Mouse (Mus musculus): Measurements from ENCODE around the gene Vmn2r65. TPM values are rescaled to one million over a fixed set of nuclear protein-coding genes. Genes with fewer than 3 reads are reported as not detected.

Gene Vmn2r65
- polyA plus RNA-seq (2015; fragmentation: Nextera tagmentation; extraction: Ambion mirVana), result not detected in 2 replicates

GRCm38 (mm10) chr7:84964015-84964414, at the start of gene Vmn2r65:
Gene Vmn2r65, minus strand, starts transcription at chr7:84964115.

GRCm38 (mm10) chr7:85012168-85012567, 48.3 kb upstream of the Vmn2r65 start, which contains the start of gene Vmn2r66:
Gene Vmn2r66, minus strand, starts transcription at chr7:85012268.

Other genes with a start within 250 kb of the Vmn2r65 start
- not detected in 2 replicates for gene Olfr291, start 110.6 kb downstream of the Vmn2r65 start, polyA plus RNA-seq (2015; fragmentation: Nextera tagmentation; extraction: Ambion mirVana)
- gene Vmn2r66, start 48.2 kb upstream of the Vmn2r65 start, polyA plus RNA-seq (2015; fragmentation: Nextera tagmentation; extraction: Ambion mirVana), result not detected in 2 replicates
- gene Vmn2r67, start 191.9 kb upstream of the Vmn2r65 start, polyA plus RNA-seq (2015; fragmentation: Nextera tagmentation; extraction: Ambion mirVana), result not detected in 2 replicates

All from urinary bladder, postnatal 0 days (tissue).